Mouse (Mus musculus) stomach, postnatal 0 days (tissue): Measurements from ENCODE around the gene Gse1.

ENCODE experiments used
- CTCF ChIP-seq: IDR thresholded peaks from 2 replicates; pipeline ENCODE4 v1.5.1; 2016; ENCODE audit warnings: antibody characterized with exemption, low read depth, mild to moderate bottlenecking, moderate library complexity
- EP300 ChIP-seq: optimal IDR thresholded peaks from 2 replicates; pipeline ENCODE3; 2016; ENCODE audit warnings: antibody characterized with exemption

GRCm38 (mm10) chr8:120530954-120531656, 302.8 kb downstream of the Gse1 start:
- TF ChIP-seq CTCF = no peak
- no peak for TF ChIP-seq EP300
